Mouse (Mus musculus): ENCODE measurements at regions not wholly inside any gene's neighbourhood (a gene's known extent, or its start where the extent isn't known, plus 50 kb on each side); places are given as distances from the start of the nearest gene placed in this dataset.

GRCm38 (mm10) chr1:119282416-119282815, 139.6 kb downstream of the Inhbb start:
- Histone ChIP-seq H3K9ac (ENCODE audit: low read length) (no peak overlapping the region), H3K36me3 (ENCODE audit: control insufficient read depth, insufficient read depth, low read length) (no peaks in the 10 kb centered on the region), H3K4me2 (ENCODE audit: low read length) (no peak overlapping the region), H3K9me3 (ENCODE audit: control insufficient read depth, low read length) (no peaks in the 10 kb centered on the region), H3K27me3 (replicated peaks; ENCODE audit: control insufficient read depth, insufficient read depth, low read length) (no peaks in the 10 kb centered on the region), H3K27ac (ENCODE audit: low read depth) (no peak overlapping the region), H3K4me3 (ENCODE audit: low read depth, low read length) (no peak overlapping the region), H3K4me1 (replicated peaks; ENCODE audit: control insufficient read depth, insufficient read depth, low read length) (no peaks in the 10 kb centered on the region)
- WGBS, result 88% methylated on average over 1 of the region's 1 CpGs
- ATAC-seq (replicated peaks; ENCODE audit: low FRiP score, low TSS enrichment, low read depth) (no peak), DNase-seq (ENCODE audit: low spot score) (no peak)

GRCm38 (mm10) chr1:119279261-119279660, 142.8 kb downstream of the Inhbb start:
- no peaks in the 10 kb centered on the region for H3K36me3 ChIP-seq (ENCODE audit: control insufficient read depth, insufficient read depth, low read length)

GRCm38 (mm10) chr1:119278528-119279201, 143.4 kb downstream of the Inhbb start:
- no peaks in the 10 kb centered on the region for H3K9me3 ChIP-seq (ENCODE audit: control insufficient read depth, low read length)
- H3K27me3 ChIP-seq (replicated peaks; ENCODE audit: control insufficient read depth, insufficient read depth, low read length), result no peaks in the 10 kb centered on the region
- no peak overlapping the region for H3K4me2 ChIP-seq (ENCODE audit: low read length)
- H3K36me3 ChIP-seq (ENCODE audit: control insufficient read depth, insufficient read depth, low read length), result no peaks in the 10 kb centered on the region
- no peak overlapping the region for H3K27ac ChIP-seq (ENCODE audit: low read depth)
- WGBS, result 72% methylated on average over 8 of the region's 8 CpGs
- DNase-seq (ENCODE audit: low spot score), result no peak
- H3K4me3 ChIP-seq (ENCODE audit: low read depth, low read length), result no peak overlapping the region
- H3K9ac ChIP-seq (ENCODE audit: low read length), result no peak overlapping the region
- no peak for ATAC-seq (replicated peaks; ENCODE audit: low FRiP score, low TSS enrichment, low read depth)
- no peaks in the 10 kb centered on the region for H3K4me1 ChIP-seq (replicated peaks; ENCODE audit: control insufficient read depth, insufficient read depth, low read length)

More at GRCm38 (mm10) chr1:119279261-119279660, 142.8 kb downstream of the Inhbb start:
- Histone ChIP-seq H3K27me3 (replicated peaks; ENCODE audit: control insufficient read depth, insufficient read depth, low read length) (no peaks in the 10 kb centered on the region), H3K9me3 (ENCODE audit: control insufficient read depth, low read length) (no peaks in the 10 kb centered on the region), H3K4me2 (ENCODE audit: low read length) (no peak overlapping the region), H3K9ac (ENCODE audit: low read length) (no peak overlapping the region), H3K4me1 (replicated peaks; ENCODE audit: control insufficient read depth, insufficient read depth, low read length) (no peaks in the 10 kb centered on the region), H3K27ac (ENCODE audit: low read depth) (no peak overlapping the region), H3K4me3 (ENCODE audit: low read depth, low read length) (no peak overlapping the region)
- WGBS, result 77% methylated on average over 3 of the region's 3 CpGs
- ATAC-seq (replicated peaks; ENCODE audit: low FRiP score, low TSS enrichment, low read depth) (no peak), DNase-seq (ENCODE audit: low spot score) (no peak)

- ATAC-seq (replicated peaks; ENCODE audit: low FRiP score, low TSS enrichment, low read depth) (no peak), DNase-seq (ENCODE audit: low spot score) (no peak)
- no peaks in the 10 kb centered on the region for H3K36me3 ChIP-seq (ENCODE audit: control insufficient read depth, insufficient read depth, low read length)
- 89% methylated on average over 4 of the region's 4 CpGs for WGBS
- H3K9ac ChIP-seq (ENCODE audit: low read length), result no peak overlapping the region
- no peaks in the 10 kb centered on the region for H3K4me1 ChIP-seq (replicated peaks; ENCODE audit: control insufficient read depth, insufficient read depth, low read length)
- no peak overlapping the region for H3K27ac ChIP-seq (ENCODE audit: low read depth)
- H3K4me3 ChIP-seq (ENCODE audit: low read depth, low read length), result no peak overlapping the region
- H3K9me3 ChIP-seq (ENCODE audit: control insufficient read depth, low read length), result no peaks in the 10 kb centered on the region
- no peaks in the 10 kb centered on the region for H3K27me3 ChIP-seq (replicated peaks; ENCODE audit: control insufficient read depth, insufficient read depth, low read length)
- H3K4me2 ChIP-seq (ENCODE audit: low read length), result no peak overlapping the region
Observed at GRCm38 (mm10) chr1:119277990-119278389, 144.1 kb downstream of the Inhbb start.

- Histone ChIP-seq H3K27me3 (replicated peaks; ENCODE audit: control insufficient read depth, insufficient read depth, low read length) (no peaks in the 10 kb centered on the region), H3K36me3 (ENCODE audit: control insufficient read depth, insufficient read depth, low read length) (no peaks in the 10 kb centered on the region), H3K9me3 (ENCODE audit: control insufficient read depth, low read length) (0 out of 2 replicates have a peak, but pooled peaks cover 5% of the 10 kb centered on the region), H3K4me1 (replicated peaks; ENCODE audit: control insufficient read depth, insufficient read depth, low read length) (no peaks in the 10 kb centered on the region), H3K9ac (ENCODE audit: low read length) (no peak overlapping the region), H3K4me3 (ENCODE audit: low read depth, low read length) (no peak overlapping the region), H3K4me2 (ENCODE audit: low read length) (no peak overlapping the region), H3K27ac (ENCODE audit: low read depth) (no peak overlapping the region)
- DNase-seq (ENCODE audit: low spot score), result no peak
- no peak for ATAC-seq (replicated peaks; ENCODE audit: low FRiP score, low TSS enrichment, low read depth)
- 92% methylated on average over 5 of the region's 5 CpGs for WGBS
Observed at GRCm38 (mm10) chr1:119266013-119266412, 156.0 kb downstream of the Inhbb start.

- DNase-seq (ENCODE audit: low spot score), result no peak
- H3K4me3 ChIP-seq (ENCODE audit: low read depth, low read length), result no peak overlapping the region
- no peaks in the 10 kb centered on the region for H3K4me1 ChIP-seq (replicated peaks; ENCODE audit: control insufficient read depth, insufficient read depth, low read length)
- WGBS, result 76% methylated on average over 10 of the region's 10 CpGs
- no peak for ATAC-seq (replicated peaks; ENCODE audit: low FRiP score, low TSS enrichment, low read depth)
- 0 out of 2 replicates have a peak, but pooled peaks cover 5% of the 10 kb centered on the region for H3K9me3 ChIP-seq (ENCODE audit: control insufficient read depth, low read length)
- H3K27ac ChIP-seq (ENCODE audit: low read depth), result no peak overlapping the region
- H3K36me3 ChIP-seq (ENCODE audit: control insufficient read depth, insufficient read depth, low read length), result no peaks in the 10 kb centered on the region
- H3K27me3 ChIP-seq (replicated peaks; ENCODE audit: control insufficient read depth, insufficient read depth, low read length), result no peaks in the 10 kb centered on the region
- H3K4me2 ChIP-seq (ENCODE audit: low read length), result no peak overlapping the region
- no peak overlapping the region for H3K9ac ChIP-seq (ENCODE audit: low read length)
Observed at GRCm38 (mm10) chr1:119265192-119265891, 156.7 kb downstream of the Inhbb start.

- 0 out of 2 replicates have a peak, but pooled peaks cover 2% of the 10 kb centered on the region for H3K9me3 ChIP-seq (ENCODE audit: control insufficient read depth, low read length)
- H3K36me3 ChIP-seq (ENCODE audit: control insufficient read depth, insufficient read depth, low read length), result no peaks in the 10 kb centered on the region
- H3K4me3 ChIP-seq (ENCODE audit: low read depth, low read length), result no peak overlapping the region
- no peaks in the 10 kb centered on the region for H3K27me3 ChIP-seq (replicated peaks; ENCODE audit: control insufficient read depth, insufficient read depth, low read length)
- H3K27ac ChIP-seq (ENCODE audit: low read depth), result no peak overlapping the region
- DNase-seq (ENCODE audit: low spot score), result no peak
- ATAC-seq (replicated peaks; ENCODE audit: low FRiP score, low TSS enrichment, low read depth), result no peak
- H3K4me1 ChIP-seq (replicated peaks; ENCODE audit: control insufficient read depth, insufficient read depth, low read length), result no peaks in the 10 kb centered on the region
- no peak overlapping the region for H3K9ac ChIP-seq (ENCODE audit: low read length)
- 89% methylated on average over 9 of the region's 9 CpGs for WGBS
- no peak overlapping the region for H3K4me2 ChIP-seq (ENCODE audit: low read length)
Observed at GRCm38 (mm10) chr1:119259455-119259854, 162.6 kb downstream of the Inhbb start.

- H3K4me1 ChIP-seq (replicated peaks; ENCODE audit: control insufficient read depth, insufficient read depth, low read length), result no peaks in the 10 kb centered on the region
- WGBS, result 89% methylated on average over 8 of the region's 8 CpGs
Observed at GRCm38 (mm10) chr1:119256769-119257168, 165.3 kb downstream of the Inhbb start.

GRCm38 (mm10) chr1:119256097-119256473, 166.0 kb downstream of the Inhbb start:
- no peak overlapping the region for H3K9ac ChIP-seq (ENCODE audit: low read length)
- H3K4me1 ChIP-seq (replicated peaks; ENCODE audit: control insufficient read depth, insufficient read depth, low read length), result no peaks in the 10 kb centered on the region
- H3K4me3 ChIP-seq (ENCODE audit: low read depth, low read length), result no peak overlapping the region
- DNase-seq (ENCODE audit: low spot score) (no peak), ATAC-seq (replicated peaks; ENCODE audit: low FRiP score, low TSS enrichment, low read depth) (no peak)
- H3K9me3 ChIP-seq (ENCODE audit: control insufficient read depth, low read length), result no peaks in the 10 kb centered on the region
- 41% methylated on average over 5 of the region's 5 CpGs for WGBS
- no peaks in the 10 kb centered on the region for H3K27me3 ChIP-seq (replicated peaks; ENCODE audit: control insufficient read depth, insufficient read depth, low read length)
- no peaks in the 10 kb centered on the region for H3K36me3 ChIP-seq (ENCODE audit: control insufficient read depth, insufficient read depth, low read length)
- H3K4me2 ChIP-seq (ENCODE audit: low read length), result no peak overlapping the region
- H3K27ac ChIP-seq (ENCODE audit: low read depth), result no peak overlapping the region

More at GRCm38 (mm10) chr1:119256769-119257168, 165.3 kb downstream of the Inhbb start:
- no peaks in the 10 kb centered on the region for H3K27me3 ChIP-seq (replicated peaks; ENCODE audit: control insufficient read depth, insufficient read depth, low read length)
- H3K4me2 ChIP-seq (ENCODE audit: low read length), result no peak overlapping the region
- no peak overlapping the region for H3K4me3 ChIP-seq (ENCODE audit: low read depth, low read length)
- no peak for DNase-seq (ENCODE audit: low spot score)
- H3K36me3 ChIP-seq (ENCODE audit: control insufficient read depth, insufficient read depth, low read length), result no peaks in the 10 kb centered on the region
- no peak overlapping the region for H3K27ac ChIP-seq (ENCODE audit: low read depth)
- no peak overlapping the region for H3K9ac ChIP-seq (ENCODE audit: low read length)
- H3K9me3 ChIP-seq (ENCODE audit: control insufficient read depth, low read length), result 0 out of 2 replicates have a peak, but pooled peaks cover under 1% of the 10 kb centered on the region
- ATAC-seq (replicated peaks; ENCODE audit: low FRiP score, low TSS enrichment, low read depth), result no peak
